Mouse (Mus musculus) liver, embryonic 11.5 days (tissue): ENCODE data around the gene Abcb9. TPM values are rescaled to one million over a fixed set of nuclear protein-coding genes. Genes with fewer than 3 reads are reported as not detected.

ENCODE experiments used
- ATAC-seq: fragments of 200-750 bp; cut with Nextera tagmentation; replicated peaks from 2 replicates; pipeline ENCODE4 v1.8.0; 2017; ENCODE audit warnings: moderate number of reproducible peaks, mild to moderate bottlenecking, moderate TSS enrichment, moderate library complexity; ENCODE audit not compliant: low FRiP score
- DNase-seq: peaks from one replicate; pipeline ENCODE4 v3.0.0-alpha.2; 2017; ENCODE audit warnings: low spot score
- H3K27ac ChIP-seq: fragments of 300-500 bp; sonication (generic); 2 replicates; pipeline ENCODE4 v1.5.1; 2014; ENCODE audit warnings: mild to moderate bottlenecking, low read depth, low read length, control low read depth
- H3K27me3 ChIP-seq: fragments of 300-500 bp; sonication (generic); replicated peaks from 2 replicates; pipeline ENCODE4 v1.6.1; 2014; ENCODE audit warnings: low read length, mixed read lengths; ENCODE audit not compliant: control insufficient read depth, insufficient read depth
- H3K36me3 ChIP-seq: fragments of 300-500 bp; sonication (generic); 2 replicates; pipeline ENCODE4 v1.6.1; 2014; ENCODE audit warnings: mild to moderate bottlenecking, low read length, moderate library complexity, mixed read lengths; ENCODE audit not compliant: control insufficient read depth, insufficient read depth
- H3K4me1 ChIP-seq: fragments of 300-500 bp; sonication (generic); replicated peaks from 2 replicates; pipeline ENCODE4 v1.6.1; 2014; ENCODE audit warnings: low read length, mixed read lengths; ENCODE audit not compliant: control insufficient read depth, insufficient read depth
- H3K4me2 ChIP-seq: fragments of 300-500 bp; sonication (generic); 2 replicates; pipeline ENCODE4 v1.6.1; 2014; ENCODE audit warnings: mild to moderate bottlenecking, control low read depth, moderate library complexity
- H3K4me3 ChIP-seq: fragments of 300-500 bp; sonication (generic); 2 replicates; pipeline ENCODE4 v1.5.1; 2014; ENCODE audit warnings: low read depth, low read length, control low read depth
- H3K9ac ChIP-seq: fragments of 300-500 bp; sonication (generic); 2 replicates; pipeline ENCODE4 v1.6.1; 2014; ENCODE audit warnings: low read depth, low read length, control low read depth
- H3K9me3 ChIP-seq: fragments of 300-500 bp; sonication (generic); 2 replicates; pipeline ENCODE4 v1.6.1; 2016; ENCODE audit warnings: low read length, inconsistent platforms, mixed read lengths; ENCODE audit not compliant: control insufficient read depth
- WGBS: fragments of 180-500 bp; shearing (Covaris S2); extraction: QIAGEN DNeasy Blood & Tissue Kit; methylation state at CpG from one replicate; pipeline ENCODE4 v1.1.7; 2014; 5-methylcytosine and 5-hydroxymethylcytosine counted together
- polyA plus RNA-seq: library from polyadenylated mRNA; unstranded; fragments of >200 nt; fragmentation: Nextera tagmentation; extraction: Ambion mirVana; gene quantifications from 2 replicates; pipeline ENCODE4 v1.2.1, GENCODE M21; 2014

Gene Abcb9
- polyA plus RNA-seq, 1 experiment from 2014 or later, result 4.1 TPM

- 89% methylated on average over 5 of the region's 5 CpGs for WGBS
- ATAC-seq, result no peak
- Histone ChIP-seq H3K27me3 (no peaks in the 10 kb centered on the region), H3K4me1 (peaks cover 22% of the 10 kb centered on the region), H3K4me2 (0 out of 2 replicates have a peak overlapping the region, but pooled peaks have one; percentile 33), H3K36me3 (no peaks in the 10 kb centered on the region), H3K27ac (peak overlapping the region; percentile 60; the same call in 1 of the 2 replicates), H3K9me3 (no peaks in the 10 kb centered on the region), H3K4me3 (no peak overlapping the region), H3K9ac (no peak overlapping the region)
- DNase-seq, result no peak
Observed at GRCm38 (mm10) chr5:124043999-124044398, 51.6 kb downstream of the Abcb9 start.

- WGBS, result 42% methylated on average over 10 of the region's 10 CpGs
- Histone ChIP-seq H3K4me3 (no peak overlapping the region), H3K27me3 (no peaks in the 10 kb centered on the region), H3K4me2 (peak overlapping the region; percentile 33; the same call in 1 of the 2 replicates), H3K9me3 (no peaks in the 10 kb centered on the region), H3K4me1 (peaks cover 22% of the 10 kb centered on the region), H3K36me3 (no peaks in the 10 kb centered on the region), H3K9ac (peak overlapping the region; percentile 35; the same call in 1 of the 2 replicates), H3K27ac (peak overlapping the region; percentile 60)
- no peak for DNase-seq
- 0 out of 2 replicates have a peak, but pooled peaks have one; percentile 11 for ATAC-seq
Observed at GRCm38 (mm10) chr5:124043212-124043978, 52.2 kb downstream of the Abcb9 start.

DNA sequence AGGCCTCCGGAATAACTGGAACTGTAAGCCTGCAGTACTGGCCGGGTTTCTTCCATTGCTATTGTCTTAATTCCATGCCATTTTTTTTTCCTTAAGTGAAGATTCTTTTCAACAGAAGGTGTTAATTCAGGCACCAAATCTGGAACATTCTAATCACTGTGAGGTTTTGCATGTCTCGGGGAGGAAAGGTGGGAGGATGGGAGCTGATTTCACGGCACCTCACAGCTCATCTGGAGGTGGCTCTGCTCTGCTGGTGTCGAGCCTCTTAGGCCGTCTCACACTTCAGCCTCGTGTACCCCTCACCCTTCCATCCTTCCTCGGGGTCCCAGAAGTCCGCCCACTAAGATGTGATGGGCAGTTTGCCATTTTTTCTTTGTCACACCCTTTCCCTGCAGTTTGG is 54.5 kb downstream of the Abcb9 start:
- DNase-seq, result no peak
- ATAC-seq, result no peak
- Histone ChIP-seq H3K4me1 (peaks cover 23% of the 10 kb centered on the region), H3K4me2 (no peak overlapping the region), H3K27me3 (no peaks in the 10 kb centered on the region), H3K9me3 (no peaks in the 10 kb centered on the region), H3K27ac (no peak overlapping the region), H3K36me3 (no peaks in the 10 kb centered on the region), H3K9ac (no peak overlapping the region), H3K4me3 (no peak overlapping the region)
- 69% methylated on average over 9 of the region's 9 CpGs for WGBS

- Histone ChIP-seq H3K27me3 (no peaks in the 10 kb centered on the region), H3K9ac (no peak overlapping the region), H3K27ac (no peak overlapping the region), H3K9me3 (no peaks in the 10 kb centered on the region), H3K4me2 (no peak overlapping the region), H3K4me1 (peaks cover 27% of the 10 kb centered on the region), H3K4me3 (no peak overlapping the region), H3K36me3 (no peaks in the 10 kb centered on the region)
- DNase-seq, result no peak
- no peak; the same call in 1 of the 2 replicates for ATAC-seq
- WGBS, result 61% methylated on average over 6 of the region's 6 CpGs
Observed at GRCm38 (mm10) chr5:124039602-124040001, 56.0 kb downstream of the Abcb9 start.

- no peak overlapping the region for H3K27ac ChIP-seq
- no peak overlapping the region for H3K4me2 ChIP-seq
- H3K9ac ChIP-seq, result no peak overlapping the region
- H3K27me3 ChIP-seq, result no peaks in the 10 kb centered on the region
- peaks cover 20% of the 10 kb centered on the region for H3K4me1 ChIP-seq
- H3K9me3 ChIP-seq, result no peaks in the 10 kb centered on the region
- DNase-seq (no peak), ATAC-seq (peak; percentile 64; the same call in 1 of the 2 replicates)
- H3K36me3 ChIP-seq, result no peaks in the 10 kb centered on the region
- 55% methylated on average over 5 of the region's 5 CpGs for WGBS
- no peak overlapping the region for H3K4me3 ChIP-seq
Observed at GRCm38 (mm10) chr5:124036836-124037235, 58.8 kb downstream of the Abcb9 start.

DNA sequence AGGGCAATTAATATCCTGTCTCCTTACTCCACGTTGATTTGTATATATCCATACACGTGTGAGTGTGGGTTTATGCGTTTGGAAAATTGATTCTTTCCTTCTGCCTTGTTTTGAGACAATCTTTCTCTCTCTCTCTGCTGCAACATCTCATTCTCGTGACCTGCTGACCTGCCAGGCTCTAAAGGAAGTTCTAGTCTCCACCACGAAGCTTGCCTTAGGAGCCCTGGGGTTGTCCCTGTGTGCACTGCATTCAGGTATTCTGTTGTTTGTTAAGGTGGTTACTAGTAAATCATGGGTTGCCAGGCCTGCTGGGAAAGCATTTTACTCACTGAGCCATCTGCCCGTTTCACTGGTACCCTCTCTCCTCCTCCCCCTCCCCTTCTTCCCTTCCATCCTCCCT is 59.3 kb downstream of the Abcb9 start:
- no peak overlapping the region for H3K9ac ChIP-seq
- no peak overlapping the region for H3K4me2 ChIP-seq
- H3K4me3 ChIP-seq, result no peak overlapping the region
- 45% methylated on average over 6 of the region's 6 CpGs for WGBS
- no peaks in the 10 kb centered on the region for H3K9me3 ChIP-seq
- DNase-seq (no peak), ATAC-seq (no peak)
- no peaks in the 10 kb centered on the region for H3K27me3 ChIP-seq
- H3K27ac ChIP-seq, result peak overlapping the region; percentile 28; the same call in 1 of the 2 replicates
- no peaks in the 10 kb centered on the region for H3K36me3 ChIP-seq
- H3K4me1 ChIP-seq, result peaks cover 20% of the 10 kb centered on the region

GRCm38 (mm10) chr5:124035806-124036205 is 59.8 kb downstream of the Abcb9 start:
- ATAC-seq (no peak), DNase-seq (no peak)
- H3K4me2 ChIP-seq, result no peak overlapping the region
- peaks cover 20% of the 10 kb centered on the region for H3K4me1 ChIP-seq
- no peaks in the 10 kb centered on the region for H3K36me3 ChIP-seq
- WGBS, result 73% methylated on average over 8 of the region's 8 CpGs
- no peaks in the 10 kb centered on the region for H3K27me3 ChIP-seq
- H3K9me3 ChIP-seq, result no peaks in the 10 kb centered on the region
- H3K9ac ChIP-seq, result no peak overlapping the region
- no peak overlapping the region for H3K27ac ChIP-seq
- no peak overlapping the region for H3K4me3 ChIP-seq

DNA sequence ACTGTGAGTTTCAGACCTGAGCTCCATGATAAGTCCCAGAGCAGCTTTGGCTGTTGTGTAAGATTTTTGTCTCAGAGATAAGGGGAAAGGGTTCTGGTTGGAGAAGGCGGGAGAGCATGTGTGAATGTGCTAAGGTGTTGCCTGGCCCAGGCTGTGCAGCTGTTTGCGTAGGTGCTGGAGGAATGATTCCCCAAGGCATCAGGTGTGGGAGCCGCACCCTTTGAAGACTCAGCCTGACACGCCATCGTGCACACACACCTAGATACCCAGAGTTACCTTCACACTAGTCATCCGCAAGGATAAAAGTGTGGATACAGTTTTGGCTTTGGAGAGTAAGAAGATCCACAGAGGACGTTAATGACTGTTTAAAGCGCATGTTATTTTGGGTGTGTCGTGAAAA is 60.2 kb downstream of the Abcb9 start:
- no peak overlapping the region for H3K9ac ChIP-seq
- H3K27ac ChIP-seq, result no peak overlapping the region
- H3K4me3 ChIP-seq, result no peak overlapping the region
- H3K36me3 ChIP-seq, result no peaks in the 10 kb centered on the region
- peaks cover 24% of the 10 kb centered on the region for H3K4me1 ChIP-seq
- no peaks in the 10 kb centered on the region for H3K9me3 ChIP-seq
- DNase-seq (no peak), ATAC-seq (no peak)
- H3K27me3 ChIP-seq, result no peaks in the 10 kb centered on the region
- 69% methylated on average over 9 of the region's 9 CpGs for whole genome bisulfite sequencing
- no peak overlapping the region for H3K4me2 ChIP-seq

- 58% methylated on average over 11 of the region's 11 CpGs for WGBS
- H3K4me3 ChIP-seq, result no peak overlapping the region
- H3K9ac ChIP-seq, result no peak overlapping the region
- no peaks in the 10 kb centered on the region for H3K9me3 ChIP-seq
- no peak overlapping the region for H3K27ac ChIP-seq
- H3K4me2 ChIP-seq, result no peak overlapping the region
- H3K36me3 ChIP-seq, result no peaks in the 10 kb centered on the region
- no peaks in the 10 kb centered on the region for H3K27me3 ChIP-seq
- no peak for ATAC-seq
- DNase-seq, result no peak
- H3K4me1 ChIP-seq, result peaks cover 26% of the 10 kb centered on the region
Observed at GRCm38 (mm10) chr5:124034471-124034870, 61.1 kb downstream of the Abcb9 start.
